Mouse (Mus musculus) neural tube, postnatal 0 days (tissue): Measurements from ENCODE around the gene H3f3b. TPM values are rescaled to one million over a fixed set of nuclear protein-coding genes. Genes with fewer than 3 reads are reported as not detected.

ENCODE experiments used
- polyA plus RNA-seq: library from polyadenylated mRNA; unstranded; fragments of >200 nt; fragmentation: Nextera tagmentation; extraction: Ambion mirVana; gene quantifications from 2 replicates; pipeline ENCODE4 v1.2.1, GENCODE M21; 2015

H3f3b gene
- 1,032 and 1,124 TPM in 2 replicates for polyA plus RNA-seq

GRCm38 (mm10) chr11:116027756-116028155 is at the start of gene H3f3b:
Gene H3f3b (minus strand): TSS chr11:116027962.

GRCm38 (mm10) chr11:116030088-116030897 is 2.5 kb upstream of the H3f3b start, which contains the start of gene Unk:
Gene Unk (plus strand): TSS chr11:116030322.

GRCm38 (mm10) chr11:116012262-116012947 is 15.4 kb downstream of the H3f3b start, which contains the start of gene Galk1:
Gene Galk1 (minus strand): TSS chr11:116012719.

GRCm38 (mm10) chr11:115974309-115975082 is 53.3 kb downstream of the H3f3b start, which contains the start of gene Itgb4:
Gene Itgb4 (plus strand): TSS chr11:115974709.

Other genes with a start within 250 kb of the H3f3b start
- gene Caskin2, start 214.3 kb downstream of the H3f3b start, polyA plus RNA-seq: 10.1 and 10.3 TPM in 2 replicates
- 18.9 and 21.3 TPM in 2 replicates for gene Tsen54, start 213.2 kb downstream of the H3f3b start, polyA plus RNA-seq
- 0.79 and 0.93 TPM in 2 replicates for gene Llgl2, start 203.9 kb downstream of the H3f3b start, polyA plus RNA-seq
- gene Myo15b, start 169.6 kb downstream of the H3f3b start, polyA plus RNA-seq: 0.15 and 0.46 TPM in 2 replicates
- gene Smim5, start 128.0 kb downstream of the H3f3b start, polyA plus RNA-seq: 2.6 and 4.5 TPM in 2 replicates
- 0.24 and 0.79 TPM in 2 replicates for gene Smim6, start 115.9 kb downstream of the H3f3b start, polyA plus RNA-seq
- 36.7 and 40.3 TPM in 2 replicates for gene Sap30bp, start 94.7 kb downstream of the H3f3b start, polyA plus RNA-seq
- gene Recql5, start 94.5 kb downstream of the H3f3b start, polyA plus RNA-seq: 10.4 and 12.7 TPM in 2 replicates
- 3.0 and 3.2 TPM in 2 replicates for gene Itgb4, start 53.3 kb downstream of the H3f3b start, polyA plus RNA-seq
- gene Galk1, start 15.2 kb downstream of the H3f3b start, polyA plus RNA-seq: 56.4 and 56.8 TPM in 2 replicates
- gene Unk, start 2.4 kb upstream of the H3f3b start, polyA plus RNA-seq: 22.2 and 24.0 TPM in 2 replicates
- gene Unc13d, start 50.0 kb upstream of the H3f3b start, polyA plus RNA-seq: 1.1 and 1.3 TPM in 2 replicates
- 202 and 232 TPM in 2 replicates for gene Wbp2, start 59.0 kb upstream of the H3f3b start, polyA plus RNA-seq
- gene Trim47, start 99.2 kb upstream of the H3f3b start, polyA plus RNA-seq: 13.7 and 14.9 TPM in 2 replicates
- gene Trim65, start 103.2 kb upstream of the H3f3b start, polyA plus RNA-seq: 3.1 and 3.7 TPM in 2 replicates
- 79.1 and 86.5 TPM in 2 replicates for gene Mrpl38, start 110.9 kb upstream of the H3f3b start, polyA plus RNA-seq
- 25.2 and 31.7 TPM in 2 replicates for gene Fbf1, start 140.2 kb upstream of the H3f3b start, polyA plus RNA-seq
- gene Ten1, start 170.9 kb upstream of the H3f3b start, polyA plus RNA-seq: 56.7 and 57.3 TPM in 2 replicates
- 63.3 and 67.6 TPM in 2 replicates for gene Acox1, start 171.1 kb upstream of the H3f3b start, polyA plus RNA-seq
- gene Evpl, start 210.1 kb upstream of the H3f3b start, polyA plus RNA-seq: 2.0 and 2.2 TPM in 2 replicates
- gene Srp68, start 246.3 kb upstream of the H3f3b start, polyA plus RNA-seq: 51.9 and 55.5 TPM in 2 replicates